Mouse (Mus musculus) C2C12 (cell line): ENCODE data around the gene Rec114.

Experiments used
- CTCF ChIP-seq: IDR thresholded peaks from one replicate; pipeline ENCODE4 v1.5.1; 2011; ENCODE audit not compliant: control insufficient read depth, insufficient read depth, insufficient read length
- MAX ChIP-seq: IDR thresholded peaks from one replicate; pipeline ENCODE4 v1.6.1; 2011; ENCODE audit warnings: mild to moderate bottlenecking, control low read depth

DNA sequence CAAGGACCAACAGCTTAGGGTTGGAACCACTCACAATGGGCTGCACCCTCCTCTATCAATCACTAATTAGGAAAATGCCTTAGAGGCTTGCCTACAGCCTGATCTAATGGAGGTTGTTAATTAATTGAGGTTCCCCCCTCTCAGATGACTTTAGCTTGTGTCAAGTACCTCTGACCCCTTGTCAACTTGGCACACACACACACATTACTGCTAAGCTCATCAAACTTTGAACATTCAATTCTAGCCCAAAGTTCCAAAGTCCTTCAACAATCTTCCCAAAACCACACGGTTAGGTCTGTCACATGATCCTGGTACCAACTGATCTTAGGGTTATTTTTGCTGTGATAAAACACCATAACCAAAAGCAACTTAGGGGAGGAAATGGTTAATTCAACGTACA is 26.9 kb downstream of the Rec114 start:
- TF ChIP-seq CTCF (no peak), MAX (no peak)
